Mouse (Mus musculus) CH12.LX (cell line): ENCODE measurements around the gene Epb41l1.

Source experiments
- HCFC1 ChIP-seq: IDR thresholded peaks from 2 replicates; pipeline ENCODE4 v1.6.1; 2012; ENCODE audit warnings: low read depth, mild to moderate bottlenecking, inconsistent platforms, low read length, improper control_type of control experiment
- POLR2A ChIP-seq: IDR thresholded peaks from 2 replicates; pipeline ENCODE4 v1.6.1; 2011; ENCODE audit warnings: low read depth, mild to moderate bottlenecking, improper control_type of control experiment, low read length

DNA sequence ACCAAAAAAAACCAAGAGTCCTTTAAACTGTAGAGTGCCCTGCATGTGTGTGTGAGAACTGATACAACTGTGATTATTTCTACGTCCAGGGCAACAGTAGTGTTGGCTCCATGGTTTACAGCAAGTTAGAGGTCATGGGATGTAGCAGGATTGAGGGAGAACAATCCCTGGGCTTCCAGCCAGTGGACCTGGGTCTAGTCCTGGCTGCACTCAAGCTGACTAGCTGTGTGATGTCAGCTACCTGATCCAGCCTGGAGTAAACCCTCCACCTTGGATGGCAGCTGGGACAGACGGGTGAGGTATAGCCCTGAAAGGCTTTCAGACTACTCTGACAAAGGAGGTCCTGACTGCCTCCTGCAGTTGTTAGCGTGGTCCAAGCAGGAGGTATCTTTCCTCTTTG lies 62.1 kb downstream of the Epb41l1 start:
- TF ChIP-seq POLR2A: no peak
- no peak for TF ChIP-seq HCFC1
